Mouse (Mus musculus) erythroblast, embryonic 14.5 days (primary cell): ENCODE measurements around the gene Supv3l1.

Experiments used
- GATA1 ChIP-seq: IDR thresholded peaks from 2 replicates; pipeline ENCODE4 v1.6.1; 2012; ENCODE audit warnings: low read length, inconsistent platforms, mixed read lengths
- TAL1 ChIP-seq: IDR thresholded peaks from 3 replicates; pipeline ENCODE4 v1.6.1; 2012; ENCODE audit warnings: low read length, inconsistent platforms, mixed read lengths

DNA sequence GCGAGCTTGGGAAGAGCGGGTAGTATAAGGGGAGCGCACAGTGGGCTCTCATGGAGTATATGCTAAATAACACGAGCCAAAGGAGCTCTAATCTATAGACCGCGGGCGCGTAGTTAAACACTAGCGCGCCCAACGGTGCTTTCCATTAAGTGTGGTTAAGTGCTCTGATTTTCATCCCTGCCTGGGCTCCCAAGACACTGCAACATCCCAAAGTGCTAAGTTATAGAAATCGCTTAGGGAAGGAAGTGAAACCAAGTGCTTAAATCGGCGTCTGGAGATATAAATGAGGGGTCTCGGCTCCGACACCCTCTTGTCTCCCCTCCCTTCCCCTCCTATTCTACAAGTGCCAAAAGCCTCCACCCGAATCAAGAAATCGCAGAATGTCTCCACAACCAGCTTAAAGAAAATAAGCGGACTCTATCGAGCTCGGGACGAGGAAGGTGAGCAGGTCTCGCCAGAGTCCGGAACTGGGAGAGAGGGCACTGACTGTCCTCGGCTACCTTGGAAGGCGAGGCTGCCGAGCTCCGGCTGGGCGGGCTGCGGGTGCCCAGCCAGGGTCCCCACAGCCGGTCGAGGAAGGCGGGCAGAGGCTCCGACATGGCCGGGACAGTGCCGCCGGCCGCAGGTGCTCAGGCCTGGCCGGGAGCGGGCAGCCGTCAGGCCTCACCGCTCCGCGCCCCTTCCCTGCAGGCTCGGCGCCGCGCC is 36.5 kb upstream of the Supv3l1 start:
- TF ChIP-seq GATA1 (no peak), TAL1 (no peak)
